Mouse (Mus musculus): ENCODE data around the gene Cntln. TPM values are rescaled to one million over a fixed set of nuclear protein-coding genes. Genes with fewer than 3 reads are reported as not detected.

Cntln gene
- polyA plus RNA-seq, 1 experiment: 1.8 TPM

- no peaks in the 10 kb centered on the region for H3K79me2 ChIP-seq (ENCODE audit: control insufficient read depth, insufficient read depth)
- no peaks in the 10 kb centered on the region for H3K36me3 ChIP-seq (ENCODE audit: control insufficient read depth, insufficient read depth)
- H3K79me3 ChIP-seq (ENCODE audit: low read depth): no peaks in the 10 kb centered on the region
- no peaks in the 10 kb centered on the region for H3K27me3 ChIP-seq (ENCODE audit: control insufficient read depth, insufficient read depth, insufficient read length)
- TF ChIP-seq MYOG (IDR thresholded peaks at IDR 0.05; ENCODE audit: control insufficient read depth, extremely low read depth, insufficient read length) (no peak), USF1 (IDR thresholded peaks at IDR 0.05; ENCODE audit: low read depth) (no peak), MAX (IDR thresholded peaks at IDR 0.05) (no peak), CEBPB (IDR thresholded peaks at IDR 0.05; ENCODE audit: low read depth) (no peak), MYOD1 (IDR thresholded peaks at IDR 0.05; ENCODE audit: control insufficient read depth, insufficient read length, low read depth) (no peak), FOSL1 (IDR thresholded peaks at IDR 0.05; ENCODE audit: insufficient read depth, low read length, poor library complexity, severe bottlenecking) (no peak), CTCF (IDR thresholded peaks at IDR 0.05; ENCODE audit: control insufficient read depth, insufficient read depth, insufficient read length) (no peak)
- H3ac ChIP-seq (ENCODE audit: control insufficient read depth, insufficient read length, low read depth): no peak overlapping the region
- H3K4me3 ChIP-seq (ENCODE audit: insufficient read depth, poor library complexity, severe bottlenecking): no peak overlapping the region
These were observed 175.5 kb downstream of the Cntln start for GRCm38 (mm10) chr4:85059598-85059997.

DNA sequence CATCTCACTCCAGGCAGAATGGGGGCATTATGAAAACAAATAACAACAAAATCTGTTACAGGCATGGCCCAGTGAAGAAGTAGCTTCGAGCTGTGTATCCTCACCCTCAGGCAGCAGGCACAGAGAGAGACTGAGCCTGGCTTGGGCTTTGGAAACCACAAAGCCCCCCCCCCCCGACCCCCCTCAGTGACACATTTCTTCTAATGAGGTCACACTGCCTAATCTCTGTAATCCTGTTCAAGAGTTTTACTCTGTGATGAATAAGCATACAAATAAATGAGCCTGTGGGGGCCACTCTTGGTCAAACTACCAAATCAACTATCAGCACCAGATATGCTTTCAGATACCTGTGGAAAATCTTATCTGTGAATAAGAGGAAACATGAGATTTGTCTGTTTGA, 177.6 kb downstream of the Cntln start:
- no peak for TF ChIP-seq FOSL1 (IDR thresholded peaks at IDR 0.05; ENCODE audit: insufficient read depth, low read length, poor library complexity, severe bottlenecking)
- no peak for TF ChIP-seq CEBPB (IDR thresholded peaks at IDR 0.05; ENCODE audit: low read depth)
- TF ChIP-seq USF1 (IDR thresholded peaks at IDR 0.05; ENCODE audit: low read depth): no peak
- TF ChIP-seq MAX (IDR thresholded peaks at IDR 0.05): no peak
- TF ChIP-seq CTCF (IDR thresholded peaks at IDR 0.05; ENCODE audit: control insufficient read depth, insufficient read depth, insufficient read length): no peak
- TF ChIP-seq MYOD1 (IDR thresholded peaks at IDR 0.05; ENCODE audit: control insufficient read depth, insufficient read length, low read depth): no peak
- no peak for TF ChIP-seq MYOG (IDR thresholded peaks at IDR 0.05; ENCODE audit: control insufficient read depth, extremely low read depth, insufficient read length)
- no peaks in the 10 kb centered on the region for H3K27me3 ChIP-seq (ENCODE audit: control insufficient read depth, insufficient read depth, insufficient read length)
- no peaks in the 10 kb centered on the region for H3K79me2 ChIP-seq (ENCODE audit: control insufficient read depth, insufficient read depth)
- H3ac ChIP-seq (ENCODE audit: control insufficient read depth, insufficient read length, low read depth): no peak overlapping the region
- no peaks in the 10 kb centered on the region for H3K79me3 ChIP-seq (ENCODE audit: low read depth)
- H3K36me3 ChIP-seq (ENCODE audit: control insufficient read depth, insufficient read depth): no peaks in the 10 kb centered on the region
- H3K4me3 ChIP-seq (ENCODE audit: insufficient read depth, poor library complexity, severe bottlenecking): no peak overlapping the region

- TF ChIP-seq MYOD1 (IDR thresholded peaks at IDR 0.05; ENCODE audit: control insufficient read depth, insufficient read length, low read depth) (no peak), CTCF (IDR thresholded peaks at IDR 0.05; ENCODE audit: control insufficient read depth, insufficient read depth, insufficient read length) (no peak), FOSL1 (IDR thresholded peaks at IDR 0.05; ENCODE audit: insufficient read depth, low read length, poor library complexity, severe bottlenecking) (no peak), CEBPB (IDR thresholded peaks at IDR 0.05; ENCODE audit: low read depth) (no peak), MYOG (IDR thresholded peaks at IDR 0.05; ENCODE audit: control insufficient read depth, extremely low read depth, insufficient read length) (no peak), USF1 (IDR thresholded peaks at IDR 0.05; ENCODE audit: low read depth) (no peak), MAX (IDR thresholded peaks at IDR 0.05) (no peak)
- Histone ChIP-seq H3K79me2 (ENCODE audit: control insufficient read depth, insufficient read depth) (no peaks in the 10 kb centered on the region), H3K79me3 (ENCODE audit: low read depth) (no peaks in the 10 kb centered on the region), H3ac (ENCODE audit: control insufficient read depth, insufficient read length, low read depth) (no peak overlapping the region), H3K36me3 (ENCODE audit: control insufficient read depth, insufficient read depth) (no peaks in the 10 kb centered on the region), H3K4me3 (ENCODE audit: insufficient read depth, poor library complexity, severe bottlenecking) (no peak overlapping the region), H3K27me3 (ENCODE audit: control insufficient read depth, insufficient read depth, insufficient read length) (no peaks in the 10 kb centered on the region)
These were observed 211.9 kb downstream of the Cntln start for GRCm38 (mm10) chr4:85096033-85096432.

GRCm38 (mm10) chr4:85096682-85097081, 212.6 kb downstream of the Cntln start:
- TF ChIP-seq MYOG (IDR thresholded peaks at IDR 0.05; ENCODE audit: control insufficient read depth, extremely low read depth, insufficient read length) (no peak), CTCF (IDR thresholded peaks at IDR 0.05; ENCODE audit: control insufficient read depth, insufficient read depth, insufficient read length) (peak; percentile 81)
- no peaks in the 10 kb centered on the region for H3K79me3 ChIP-seq (ENCODE audit: low read depth)
- H3K79me2 ChIP-seq (ENCODE audit: control insufficient read depth, insufficient read depth): no peaks in the 10 kb centered on the region
- H3K36me3 ChIP-seq (ENCODE audit: control insufficient read depth, insufficient read depth): no peaks in the 10 kb centered on the region
- no peak overlapping the region for H3K4me3 ChIP-seq (ENCODE audit: insufficient read depth, poor library complexity, severe bottlenecking)
- no peaks in the 10 kb centered on the region for H3K27me3 ChIP-seq (ENCODE audit: control insufficient read depth, insufficient read depth, insufficient read length)
- no peak overlapping the region for H3ac ChIP-seq (ENCODE audit: control insufficient read depth, insufficient read length, low read depth)

GRCm38 (mm10) chr4:85102168-85102567, 218.1 kb downstream of the Cntln start:
- Histone ChIP-seq H3K36me3 (ENCODE audit: control insufficient read depth, insufficient read depth) (no peaks in the 10 kb centered on the region), H3K79me2 (ENCODE audit: control insufficient read depth, insufficient read depth) (no peaks in the 10 kb centered on the region), H3K4me3 (ENCODE audit: insufficient read depth, poor library complexity, severe bottlenecking) (no peak overlapping the region), H3K27me3 (ENCODE audit: control insufficient read depth, insufficient read depth, insufficient read length) (no peaks in the 10 kb centered on the region), H3ac (ENCODE audit: control insufficient read depth, insufficient read length, low read depth) (no peak overlapping the region), H3K79me3 (ENCODE audit: low read depth) (no peaks in the 10 kb centered on the region)
- no peak for TF ChIP-seq CEBPB (IDR thresholded peaks at IDR 0.05; ENCODE audit: low read depth)

- H3K79me3 ChIP-seq (ENCODE audit: low read depth): no peaks in the 10 kb centered on the region
These were observed 222.3 kb downstream of the Cntln start for GRCm38 (mm10) chr4:85106416-85106815.

More at GRCm38 (mm10) chr4:85106416-85106815, 222.3 kb downstream of the Cntln start:
- Histone ChIP-seq H3K36me3 (ENCODE audit: control insufficient read depth, insufficient read depth) (no peaks in the 10 kb centered on the region), H3K4me3 (ENCODE audit: insufficient read depth, poor library complexity, severe bottlenecking) (no peak overlapping the region), H3K79me2 (ENCODE audit: control insufficient read depth, insufficient read depth) (no peaks in the 10 kb centered on the region), H3K27me3 (ENCODE audit: control insufficient read depth, insufficient read depth, insufficient read length) (no peaks in the 10 kb centered on the region), H3ac (ENCODE audit: control insufficient read depth, insufficient read length, low read depth) (no peak overlapping the region)
- TF ChIP-seq MYOG (IDR thresholded peaks at IDR 0.05; ENCODE audit: control insufficient read depth, extremely low read depth, insufficient read length): no peak
- TF ChIP-seq MYOD1 (IDR thresholded peaks at IDR 0.05; ENCODE audit: control insufficient read depth, insufficient read length, low read depth): no peak
- TF ChIP-seq CTCF (IDR thresholded peaks at IDR 0.05; ENCODE audit: control insufficient read depth, insufficient read depth, insufficient read length): no peak
- TF ChIP-seq CEBPB (IDR thresholded peaks at IDR 0.05; ENCODE audit: low read depth): no peak
- TF ChIP-seq MAX (IDR thresholded peaks at IDR 0.05): no peak
- TF ChIP-seq USF1 (IDR thresholded peaks at IDR 0.05; ENCODE audit: low read depth): no peak
- no peak for TF ChIP-seq FOSL1 (IDR thresholded peaks at IDR 0.05; ENCODE audit: insufficient read depth, low read length, poor library complexity, severe bottlenecking)

All from C2C12 (cell line).